Mouse (Mus musculus) heart, adult 18-20 months (tissue): ENCODE data around the gene Tbxas1. TPM values are rescaled to one million over a fixed set of nuclear protein-coding genes. Genes with fewer than 3 reads are reported as not detected.

Experiments used
- DNase-seq, 2 experiments: peaks; one replicate each; pipeline ENCODE4 v3.0.0; 2021 to 2022; ENCODE audit warnings: mixed read lengths in 1 of 2
- total RNA-seq, 2 experiments: library from RNA; stranded (reverse); gene quantifications; 2 replicates each; pipeline ENCODE4 v1.2.3; 2021

Tbxas1 gene
- total RNA-seq, 2 experiments from 2014 or later: 1.7 TPM

- DNase-seq: peak; percentile 90 to 93
Observed at GRCm38 (mm10) chr6:39117584-39118455, 242.6 kb downstream of the Tbxas1 start, which contains the start of gene Parp12. TSS of gene Parp12 (minus strand) at chr6:39118349.

GRCm38 (mm10) chr6:39118456-39118881 lies 243.3 kb downstream of the Tbxas1 start:
- peak in 1 of 2 experiments; percentile 64 for DNase-seq

GRCm38 (mm10) chr6:39120685-39121084 lies 245.5 kb downstream of the Tbxas1 start:
- DNase-seq: no peak

- no peak for DNase-seq
Observed at GRCm38 (mm10) chr6:39124719-39125118, 249.5 kb downstream of the Tbxas1 start.

GRCm38 (mm10) chr6:39131480-39131879 lies 256.3 kb downstream of the Tbxas1 start:
- no peak for DNase-seq

- DNase-seq: no peak
Observed at GRCm38 (mm10) chr6:39132556-39132955, 257.4 kb downstream of the Tbxas1 start.

Other genes starting within 250 kb of the Tbxas1 start
- gene Klrg2, start 238.2 kb upstream of the Tbxas1 start, total RNA-seq: under 1 TPM; 0.21 to 0.37 TPM
- gene Clec2l, start 212.3 kb upstream of the Tbxas1 start, total RNA-seq: 1 to 10 TPM; 1.3 to 1.4 TPM
- 10 to 100 TPM; 83.6 to 98.5 TPM for gene Hipk2, start 761 bp downstream of the Tbxas1 start, total RNA-seq
- 10 to 100 TPM; 10.9 to 11.5 TPM for gene Parp12, start 242.9 kb downstream of the Tbxas1 start, total RNA-seq